Mouse (Mus musculus): ENCODE data around the gene Ftsj3. TPM values are rescaled to one million over a fixed set of nuclear protein-coding genes. Genes with fewer than 3 reads are reported as not detected.
A peak's percentile ranks its signal among the peaks of the same experiment; 100 is the strongest.

Gene Ftsj3
- 10 to 100 TPM; 30.6 to 31.4 TPM for total RNA-seq (2021)

GRCm38 (mm10) chr11:106255685-106256451 lies at the start of gene Ftsj3, which contains the start of gene Psmc5:
Gene Ftsj3, minus strand, starts transcription at chr11:106256079.
Gene Psmc5, plus strand, starts transcription at chr11:106256154.
- DNase-seq: peak; percentile 97 to 98

DNA sequence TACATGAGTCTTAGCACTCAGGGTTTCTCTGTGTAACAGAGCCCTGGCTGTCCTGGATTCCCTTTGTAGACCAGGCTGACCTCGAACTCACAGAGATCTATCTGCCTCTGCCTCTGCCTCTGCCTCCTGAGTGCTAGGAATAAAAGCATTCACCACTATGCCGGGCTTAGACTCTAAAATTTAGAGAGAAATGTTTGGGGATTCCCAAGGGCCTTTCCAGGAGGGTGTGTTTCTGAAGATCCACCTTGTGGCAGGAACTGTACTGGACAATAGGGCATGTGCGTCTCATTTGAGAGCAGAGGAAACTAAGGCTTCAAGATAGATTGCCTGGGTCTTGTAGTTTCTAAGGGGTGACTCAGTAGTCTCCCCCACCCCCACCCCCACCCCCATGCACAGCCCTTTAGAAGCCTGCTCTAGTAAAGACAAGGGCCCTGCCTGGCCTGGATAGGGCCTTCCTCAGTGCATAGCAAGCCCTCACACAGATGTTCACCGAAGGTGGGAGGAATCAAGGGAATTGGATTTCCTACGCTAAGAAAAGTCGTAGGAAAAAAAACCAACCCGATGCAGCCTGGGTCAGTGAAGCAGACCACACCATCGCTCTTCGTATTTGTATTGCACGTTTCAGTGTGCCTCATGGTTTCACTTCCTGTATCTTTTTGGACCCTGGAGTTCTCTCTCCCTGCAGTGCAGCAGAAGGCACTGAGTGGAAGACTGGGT lies 49.6 kb upstream of the Ftsj3 start:
- DNase-seq: no peak

DNA sequence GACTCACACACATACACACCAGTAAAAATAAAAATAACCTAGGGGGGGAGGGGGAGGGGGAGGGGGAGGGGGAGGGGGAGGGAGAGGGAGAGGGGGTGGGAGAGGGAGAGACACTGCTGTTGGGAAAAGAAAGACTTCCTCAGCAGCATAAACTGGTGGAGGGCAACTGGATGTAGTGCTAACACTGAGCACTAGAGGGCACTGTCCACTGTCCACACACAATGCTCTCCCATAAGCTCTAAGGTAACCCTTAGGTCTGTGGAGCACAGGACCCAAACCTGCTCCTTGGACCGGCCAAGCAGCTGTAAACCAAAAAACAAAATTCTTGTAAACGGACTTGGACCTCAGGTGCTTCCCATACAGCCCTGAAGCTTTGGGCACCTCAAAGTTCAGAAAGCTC lies 46.8 kb upstream of the Ftsj3 start:
- DNase-seq: no peak

- DNase-seq: no peak
These were observed 45.9 kb upstream of the Ftsj3 start, which contains the start of gene Gh for GRCm38 (mm10) chr11:106301765-106302164. Gene Gh, minus strand, starts transcription at chr11:106301865.

DNA sequence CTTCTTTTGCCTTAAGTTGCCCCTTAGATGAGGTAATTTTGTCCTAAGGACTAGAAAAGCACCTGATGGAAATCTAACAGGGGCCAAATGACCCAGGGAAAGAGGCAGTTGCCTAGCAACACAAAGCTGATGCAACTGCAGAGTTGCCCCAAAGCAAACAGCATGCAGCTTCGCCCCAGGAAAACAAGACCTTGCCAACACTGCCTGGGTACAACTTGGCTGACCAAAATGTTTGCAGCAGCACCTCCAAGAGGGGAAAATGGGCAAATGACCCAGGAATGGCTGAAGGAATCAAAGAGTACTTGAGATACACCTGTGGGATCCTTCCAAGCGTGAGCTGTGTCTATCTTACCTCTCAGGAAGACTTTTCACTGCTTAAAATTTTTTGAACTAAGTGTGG lies 36.0 kb upstream of the Ftsj3 start:
- DNase-seq: no peak

DNA sequence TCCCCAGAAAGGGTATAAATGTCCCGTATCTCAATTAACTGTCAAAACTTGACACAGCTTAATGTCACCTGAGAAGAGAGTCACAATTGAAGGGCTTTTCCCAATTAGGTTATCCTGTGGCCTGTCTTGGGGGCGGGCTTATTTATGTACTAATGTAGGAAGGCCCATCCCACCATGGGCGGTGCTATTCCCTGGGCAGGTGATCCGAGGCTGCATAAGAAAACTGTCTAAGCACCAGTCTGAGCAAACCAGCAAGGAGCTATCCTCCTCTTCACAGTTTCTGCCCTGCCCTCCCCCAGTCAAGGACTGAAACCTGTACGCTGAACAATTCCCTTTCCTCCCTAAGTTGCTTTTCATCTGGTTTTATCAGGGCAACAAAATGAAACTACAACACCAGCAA lies 34.5 kb upstream of the Ftsj3 start:
- no peak for DNase-seq

DNA sequence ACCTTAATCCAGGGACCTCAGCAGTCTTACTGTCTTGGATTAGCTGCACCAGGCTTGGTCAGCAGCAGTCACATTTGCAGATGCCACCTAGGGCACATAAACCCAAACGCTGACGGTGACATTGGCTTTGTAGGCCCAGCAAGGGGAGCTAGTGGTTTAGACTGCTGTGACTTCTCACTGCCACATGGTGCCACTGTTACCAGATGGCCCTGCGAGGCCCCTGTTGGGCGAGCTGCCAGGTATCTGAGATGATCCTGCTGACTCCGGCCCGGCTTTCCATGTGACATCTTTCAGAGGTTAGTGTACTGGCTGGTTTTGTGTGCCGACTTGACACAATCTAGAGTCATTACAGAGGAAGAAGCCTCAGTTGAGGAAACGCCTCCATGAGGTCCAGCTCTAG lies 33.5 kb upstream of the Ftsj3 start:
- no peak for DNase-seq

DNA sequence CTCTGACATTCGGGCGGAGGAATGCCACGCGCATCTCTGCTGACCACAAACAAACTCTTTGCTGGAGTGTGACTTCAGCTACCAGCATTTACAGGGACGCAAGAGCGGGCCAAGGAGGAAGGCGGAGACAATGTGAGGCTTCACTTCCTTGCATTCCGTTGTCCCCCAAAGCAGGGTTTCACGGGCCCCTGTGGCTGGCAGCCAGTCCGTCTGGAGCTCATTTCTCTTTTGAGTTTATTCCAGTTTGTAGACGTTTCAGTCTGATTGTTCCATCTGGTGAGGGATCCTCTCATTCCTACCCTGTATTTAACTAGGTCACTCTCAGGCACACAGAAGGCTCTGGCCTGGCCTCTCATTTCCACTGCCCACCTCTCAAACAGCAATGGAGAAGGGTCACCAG lies 31.1 kb upstream of the Ftsj3 start:
- no peak for DNase-seq

- DNase-seq: no peak
These were observed 30.3 kb upstream of the Ftsj3 start for GRCm38 (mm10) chr11:106286206-106286605.

DNA sequence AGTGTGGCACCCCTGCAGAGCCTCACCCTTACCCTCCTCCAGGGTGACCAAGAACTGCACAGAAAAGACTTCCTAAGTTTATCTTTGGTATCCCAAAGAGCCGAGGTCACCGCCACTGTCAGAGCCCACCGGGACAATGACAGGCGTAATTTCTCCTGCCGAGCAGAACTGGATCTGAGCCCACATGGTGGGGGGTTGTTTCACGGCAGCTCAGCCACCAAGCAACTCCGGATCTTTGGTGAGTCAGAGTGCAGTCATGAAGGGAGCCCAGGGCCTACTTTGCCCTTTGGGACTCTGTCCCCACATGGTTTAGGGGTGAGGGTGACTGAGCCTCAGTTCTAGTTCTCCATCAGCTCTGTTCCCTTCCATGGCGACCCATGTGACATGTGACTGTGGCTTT lies 28.2 kb upstream of the Ftsj3 start:
- no peak for DNase-seq

- no peak for DNase-seq
These were observed 27.5 kb upstream of the Ftsj3 start for GRCm38 (mm10) chr11:106283371-106283770.

GRCm38 (mm10) chr11:106282452-106282851 lies 26.6 kb upstream of the Ftsj3 start:
- no peak for DNase-seq

DNA sequence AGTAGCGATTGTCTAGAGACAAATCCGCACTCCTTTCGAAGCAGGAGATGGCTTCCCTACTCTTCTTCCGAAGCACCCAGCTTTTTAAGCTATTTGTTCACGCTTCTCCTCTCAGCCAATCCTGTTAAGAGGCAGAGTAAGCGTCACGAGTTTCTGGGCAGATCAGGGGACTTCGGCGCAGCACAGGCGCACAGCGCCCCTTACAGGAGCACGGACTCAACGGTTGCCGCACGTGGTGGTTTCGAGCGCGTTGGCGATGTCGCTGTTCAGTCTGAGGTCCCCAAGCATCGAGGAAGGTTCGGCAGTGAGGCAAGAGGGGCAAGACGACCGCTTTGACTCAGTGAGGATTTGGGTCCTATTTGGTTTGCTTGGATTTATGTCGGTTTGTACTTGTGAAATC lies 20.6 kb upstream of the Ftsj3 start, which contains the start of gene Tcam1:
Tcam1 (plus strand) TSS at position 219 of the 400 bp plus-strand sequence.
- peak; percentile 90 for DNase-seq

DNA sequence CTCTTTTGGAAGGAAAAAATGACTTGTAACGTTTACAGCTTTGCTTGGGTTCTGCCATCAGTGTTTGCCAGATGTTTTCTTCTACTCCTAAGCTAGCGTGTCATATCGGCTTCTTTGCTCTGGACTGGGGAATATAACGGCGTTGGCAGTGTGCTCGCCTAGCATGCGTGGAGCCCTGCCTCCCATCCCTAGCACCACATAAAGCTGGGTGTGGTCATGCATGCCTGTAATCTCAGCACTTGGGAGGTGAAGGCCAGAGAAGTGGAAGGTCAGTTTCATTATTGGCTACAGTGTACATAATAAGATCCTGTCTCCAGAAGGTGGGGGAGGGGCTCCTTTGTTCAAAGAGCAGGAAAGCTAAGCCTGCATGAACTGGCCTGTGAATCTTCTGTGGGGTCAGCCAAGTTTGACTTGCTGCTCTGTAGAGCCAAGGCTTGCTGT lies 19.1 kb upstream of the Ftsj3 start:
- DNase-seq: no peak

- DNase-seq: no peak
These were observed 18.5 kb upstream of the Ftsj3 start for GRCm38 (mm10) chr11:106274374-106274773.

DNA sequence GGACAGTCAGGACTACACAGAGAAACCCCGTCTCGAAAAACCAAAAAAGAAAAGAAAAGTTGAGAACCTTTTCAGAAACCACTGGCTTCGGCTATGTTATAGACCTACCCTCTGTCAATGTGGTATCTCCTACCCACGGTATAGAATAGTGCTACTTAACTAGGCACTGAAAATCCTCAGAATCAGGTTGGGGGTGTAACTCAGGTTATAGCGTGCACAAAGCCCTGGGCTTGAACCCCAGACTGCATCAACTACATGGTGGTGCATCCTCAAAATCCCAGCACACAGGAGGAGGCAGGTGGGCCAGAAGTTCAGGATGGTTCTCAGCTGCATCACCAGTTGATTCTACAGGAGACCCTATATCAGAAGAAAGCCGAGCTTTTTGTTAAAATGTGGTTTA lies 17.9 kb upstream of the Ftsj3 start:
- DNase-seq: no peak

- no peak for DNase-seq
These were observed 17.4 kb upstream of the Ftsj3 start for GRCm38 (mm10) chr11:106273311-106273684.

- DNase-seq: peak; percentile 99 to 100
These were observed 16.9 kb upstream of the Ftsj3 start, which contains the start of gene Smarcd2 for GRCm38 (mm10) chr11:106272644-106273310. Gene Smarcd2, minus strand, starts transcription at chr11:106272972.

DNA sequence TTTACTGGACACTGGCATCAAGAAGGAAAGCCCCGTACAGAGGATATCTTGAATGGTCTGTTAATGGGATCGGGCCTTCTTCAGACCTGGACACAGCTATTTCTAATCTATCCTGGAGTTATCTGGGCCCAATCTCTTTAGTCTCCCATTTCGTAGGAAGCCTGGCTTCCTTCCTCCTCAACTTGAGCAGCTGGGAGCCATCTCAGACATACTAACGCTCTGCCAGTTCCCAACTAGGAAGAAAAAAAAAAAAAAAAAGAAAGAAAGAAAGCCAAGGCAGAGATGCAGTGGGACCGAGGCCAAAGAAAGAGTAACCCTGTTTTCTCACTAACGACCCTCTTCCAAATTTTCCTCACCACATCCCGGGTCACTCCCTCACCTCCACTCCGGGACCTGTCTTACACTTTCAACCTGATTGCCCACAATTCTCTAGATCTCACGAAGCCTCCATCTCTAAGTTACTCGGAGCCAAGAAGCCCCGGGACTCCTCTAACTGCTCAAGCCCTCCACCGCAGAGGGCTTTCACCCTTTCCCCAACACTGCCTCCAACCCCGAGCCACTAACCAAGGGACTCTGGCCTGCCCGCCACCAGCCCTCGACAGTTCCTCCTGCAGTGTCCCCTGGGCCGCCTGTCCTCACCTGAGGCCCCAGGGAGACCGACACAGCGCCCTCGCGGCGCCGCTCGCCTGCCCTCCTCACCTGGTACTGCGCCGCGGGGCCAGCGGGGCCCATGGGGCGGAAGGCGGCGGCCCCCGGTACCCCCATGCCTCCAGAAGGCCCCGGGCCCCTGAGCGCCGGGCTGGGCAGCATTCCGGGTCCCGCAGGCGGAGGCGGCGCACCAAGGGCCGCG lies 16.1 kb upstream of the Ftsj3 start:
- peak in 1 of 2 experiments; percentile 38 for DNase-seq

DNA sequence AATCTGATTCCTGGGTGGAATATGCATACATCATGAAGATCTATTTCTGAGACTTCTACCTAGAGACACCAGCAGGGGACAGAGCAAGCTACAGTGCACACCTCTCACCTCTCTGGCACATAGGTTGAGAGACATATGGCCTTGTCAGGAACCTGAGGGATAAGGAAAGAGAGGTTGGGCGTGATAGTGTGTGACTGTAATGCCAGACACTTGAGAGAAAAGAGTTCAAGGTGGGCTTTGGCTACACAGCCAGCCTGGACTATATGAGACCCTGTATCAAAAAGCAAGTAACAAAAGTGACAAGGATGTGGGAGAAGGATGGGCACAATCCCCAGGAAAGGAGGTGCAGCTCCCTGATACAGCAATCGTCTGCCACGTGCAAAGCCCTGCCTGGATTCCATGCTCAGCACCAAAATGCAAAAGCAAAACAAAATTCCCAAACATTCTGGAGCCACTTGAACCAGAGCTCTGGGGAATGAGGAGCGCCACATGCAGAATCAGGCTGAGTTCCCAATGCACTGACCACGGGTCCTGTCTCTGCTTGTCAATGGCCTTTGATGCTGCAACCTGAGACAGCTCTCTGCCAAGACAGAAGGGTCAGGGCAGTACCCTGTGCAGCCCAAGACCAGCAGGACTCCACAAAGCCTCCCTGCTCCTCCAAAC lies 15.4 kb upstream of the Ftsj3 start:
- no peak for DNase-seq

DNA sequence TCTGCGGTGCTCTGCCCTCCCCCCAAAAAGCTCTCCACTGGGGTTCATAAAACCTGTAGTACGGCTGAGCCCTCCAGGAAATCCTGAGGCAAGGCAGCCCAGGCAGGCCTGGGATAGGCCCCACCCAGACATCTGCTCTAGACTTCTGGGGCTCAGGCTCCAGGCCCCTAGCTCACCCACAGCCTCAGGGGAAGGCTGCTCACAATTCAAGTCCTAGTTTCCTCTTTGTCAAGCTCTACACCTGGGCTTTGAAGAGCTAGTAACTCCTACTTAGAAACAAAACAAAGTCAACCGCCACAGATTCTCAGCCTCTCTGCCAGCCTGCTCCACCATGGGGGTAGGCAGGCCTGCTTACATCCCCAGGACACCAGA lies 13.2 kb upstream of the Ftsj3 start:
- no peak for DNase-seq
